Mouse (Mus musculus): ENCODE data around the gene Fstl3. TPM values are rescaled to one million over a fixed set of nuclear protein-coding genes. Genes with fewer than 3 reads are reported as not detected.

Fstl3 gene
- 1 to 10 TPM; 2.5 to 2.7 TPM for total RNA-seq (2021)
- long read RNA-seq, experiment 1, partial matches to known transcripts = 0 of 1 reads
- long read RNA-seq, experiment 1, other reads (novel, unspliced or antisense) = 0 of 1 reads
- long read RNA-seq, experiment 2, partial matches to known transcripts = 0 of 1 reads
- long read RNA-seq, experiment 2, other reads (novel, unspliced or antisense) = 1 of 1 reads

GRCm38 (mm10) chr10:79777103-79777531 is at the start of gene Fstl3:
Gene Fstl3 (plus strand): TSS chr10:79777272.
- Histone ChIP-seq H3K27ac (no peak within 1 kb of the TSS), H3K4me3 (no peak within 1 kb of the TSS; the same call in 1 of the 2 replicates)
- DNase-seq (ENCODE audit: low spot score in 2 of 2) = no peak
- TF ChIP-seq CTCF (conservative IDR thresholded peaks at IDR 0.05) = no peak

DNA sequence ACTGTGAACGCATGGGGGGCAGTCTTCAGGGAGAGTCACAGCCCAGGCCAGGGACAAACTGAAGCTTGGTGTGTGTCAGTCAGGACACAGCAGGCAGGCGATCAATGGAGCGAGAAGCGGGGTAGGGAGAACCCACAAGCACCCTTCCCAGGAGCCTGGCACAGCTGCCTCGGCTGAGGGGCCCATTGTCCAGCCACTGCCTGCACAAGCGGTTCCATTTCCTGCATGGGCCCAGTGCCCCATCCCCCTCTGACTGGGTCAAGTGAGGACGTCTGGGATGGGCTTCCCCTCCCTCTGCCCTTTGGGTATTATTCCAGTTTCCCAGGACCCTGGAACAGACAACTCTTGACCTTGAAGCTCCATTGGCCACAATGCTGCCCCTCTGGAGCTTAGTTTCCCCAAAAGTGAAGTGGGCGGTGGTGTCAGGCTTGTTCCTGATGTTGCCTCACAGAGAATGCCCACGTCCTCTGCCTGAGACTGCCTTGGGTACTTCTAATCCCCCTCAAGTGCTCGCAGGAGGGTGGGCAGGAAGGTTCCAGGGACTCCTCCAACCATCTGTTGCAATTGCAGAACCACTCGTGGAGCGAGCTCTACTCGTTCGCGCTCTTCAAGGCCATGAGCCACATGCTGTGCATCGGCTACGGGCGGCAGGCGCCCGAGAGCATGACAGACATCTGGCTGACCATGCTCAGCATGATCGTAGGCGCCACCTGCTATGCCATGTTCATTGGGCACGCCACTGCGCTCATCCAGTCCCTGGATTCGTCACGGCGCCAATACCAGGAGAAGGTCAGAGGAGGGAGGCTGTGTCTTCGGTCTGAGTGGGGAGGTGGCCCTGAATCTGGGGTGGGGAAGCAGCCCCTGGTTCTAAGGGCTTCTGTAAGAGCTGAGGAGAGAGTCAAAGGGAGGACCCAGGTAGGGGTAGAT is 48.5 kb upstream of the Fstl3 start:
- TF ChIP-seq CTCF (conservative IDR thresholded peaks at IDR 0.05) = no peak
- Histone ChIP-seq H3K4me3 (no peak overlapping the region), H3K27ac (peak overlapping the region; percentile 72)
- no peak for DNase-seq (ENCODE audit: low spot score in 2 of 2)

- TF ChIP-seq CTCF (conservative IDR thresholded peaks at IDR 0.05) = no peak
- no peak overlapping the region for H3K4me3 ChIP-seq
- peak overlapping the region; percentile 72 for H3K27ac ChIP-seq
- DNase-seq (ENCODE audit: low spot score in 2 of 2) = no peak
These were observed 47.6 kb upstream of the Fstl3 start for GRCm38 (mm10) chr10:79729357-79729965.

GRCm38 (mm10) chr10:79732500-79732899 is 44.6 kb upstream of the Fstl3 start:
- DNase-seq (ENCODE audit: low spot score in 2 of 2) = peak in 1 of 2 experiments; percentile 58
- no peak overlapping the region for H3K4me3 ChIP-seq
- H3K27ac ChIP-seq = no peak overlapping the region
- peak; percentile 83 for TF ChIP-seq CTCF (conservative IDR thresholded peaks at IDR 0.05)

GRCm38 (mm10) chr10:79733847-79734246 is 43.2 kb upstream of the Fstl3 start:
- DNase-seq (ENCODE audit: low spot score in 2 of 2) = no peak
- Histone ChIP-seq H3K4me3 (no peak overlapping the region), H3K27ac (no peak overlapping the region)
- TF ChIP-seq CTCF (conservative IDR thresholded peaks at IDR 0.05) = no peak

- H3K27ac ChIP-seq = no peak overlapping the region
These were observed 41.7 kb upstream of the Fstl3 start for GRCm38 (mm10) chr10:79735361-79735760.

GRCm38 (mm10) chr10:79736706-79737105 is 40.4 kb upstream of the Fstl3 start:
- Histone ChIP-seq H3K4me3 (no peak overlapping the region), H3K27ac (no peak overlapping the region)
- TF ChIP-seq CTCF (conservative IDR thresholded peaks at IDR 0.05) = no peak
- no peak for DNase-seq (ENCODE audit: low spot score in 2 of 2)

More at GRCm38 (mm10) chr10:79735361-79735760, 41.7 kb upstream of the Fstl3 start:
- DNase-seq (ENCODE audit: low spot score in 2 of 2) = no peak
- no peak overlapping the region for H3K4me3 ChIP-seq
- TF ChIP-seq CTCF (conservative IDR thresholded peaks at IDR 0.05) = no peak

DNA sequence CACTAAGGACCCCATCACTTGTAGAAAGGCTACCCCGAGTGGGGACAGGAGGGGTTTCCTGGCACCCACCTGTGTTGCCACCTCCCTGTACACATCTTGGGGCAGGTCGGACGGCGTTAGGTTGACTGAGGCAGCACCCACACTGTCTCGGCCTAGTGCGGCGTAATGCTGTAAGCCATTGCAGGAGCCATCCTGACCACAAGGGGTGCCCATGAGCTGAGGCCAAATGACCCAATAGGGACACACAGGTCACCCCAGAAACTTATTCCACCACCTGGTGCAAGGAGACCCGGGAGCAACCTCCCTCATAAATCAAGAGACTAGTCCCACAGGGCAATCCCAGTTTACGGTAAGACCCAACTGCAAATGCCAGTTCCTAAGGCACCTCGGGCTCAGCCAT is 38.8 kb upstream of the Fstl3 start:
- H3K4me3 ChIP-seq = no peak overlapping the region
- TF ChIP-seq CTCF (conservative IDR thresholded peaks at IDR 0.05) = peak; percentile 76
- H3K27ac ChIP-seq = no peak overlapping the region
- DNase-seq (ENCODE audit: low spot score in 2 of 2) = no peak

DNA sequence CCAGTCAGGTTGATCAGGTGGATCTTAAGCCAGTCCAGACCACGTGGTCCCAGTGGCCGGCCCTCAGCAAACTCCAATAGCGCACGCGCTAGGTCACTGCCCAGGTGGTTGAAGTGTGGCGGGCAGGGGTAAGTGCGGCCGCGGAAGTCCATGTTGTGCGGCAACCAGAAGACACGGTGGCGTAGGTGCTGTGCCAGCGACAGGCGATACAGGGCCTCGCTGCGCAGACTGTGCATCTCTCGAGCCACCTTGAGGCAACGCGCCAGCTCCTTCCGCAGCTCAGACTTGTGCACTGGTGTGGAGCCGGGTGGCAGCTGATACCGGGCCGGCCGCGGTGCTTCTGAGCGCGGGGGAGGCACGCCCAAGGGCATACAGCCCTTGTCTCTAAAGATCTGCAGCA is 37.8 kb upstream of the Fstl3 start:
- Histone ChIP-seq H3K27ac (no peak overlapping the region), H3K4me3 (no peak overlapping the region)
- DNase-seq (ENCODE audit: low spot score in 2 of 2) = no peak
- TF ChIP-seq CTCF (conservative IDR thresholded peaks at IDR 0.05) = no peak

- TF ChIP-seq CTCF (conservative IDR thresholded peaks at IDR 0.05) = peak; percentile 69
- no peak for DNase-seq (ENCODE audit: low spot score in 2 of 2)
- no peak overlapping the region for H3K27ac ChIP-seq
- no peak overlapping the region for H3K4me3 ChIP-seq
These were observed 36.2 kb upstream of the Fstl3 start for GRCm38 (mm10) chr10:79740863-79741262.

DNA sequence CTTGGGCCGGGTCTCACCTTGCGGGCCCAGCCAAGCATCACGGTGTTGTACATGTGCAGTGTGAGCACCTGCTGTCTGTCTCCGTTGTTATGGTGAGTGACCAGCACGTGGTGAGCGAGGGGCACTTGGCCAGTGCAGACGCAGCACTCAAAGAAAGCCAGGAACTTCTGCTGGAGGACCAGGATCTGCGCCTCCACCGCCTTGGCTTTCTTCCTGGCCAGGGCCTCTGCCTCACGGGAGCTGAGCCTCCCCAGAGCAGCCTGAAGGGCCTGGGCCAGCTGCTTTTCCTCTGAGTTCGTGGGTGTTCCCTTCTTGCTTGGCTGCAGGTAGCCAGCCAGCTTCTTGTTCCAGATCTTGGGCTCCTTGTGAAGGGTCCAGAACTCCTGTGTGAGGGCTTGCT is 33.9 kb upstream of the Fstl3 start:
- TF ChIP-seq CTCF (conservative IDR thresholded peaks at IDR 0.05) = no peak
- no peak overlapping the region for H3K4me3 ChIP-seq
- DNase-seq (ENCODE audit: low spot score in 2 of 2) = no peak
- no peak overlapping the region for H3K27ac ChIP-seq

GRCm38 (mm10) chr10:79743650-79744365 is 33.3 kb upstream of the Fstl3 start:
- no peak for DNase-seq (ENCODE audit: low spot score in 2 of 2)
- Histone ChIP-seq H3K27ac (no peak overlapping the region), H3K4me3 (no peak overlapping the region)
- no peak for TF ChIP-seq CTCF (conservative IDR thresholded peaks at IDR 0.05)
